Mouse (Mus musculus): Measurements from ENCODE around the gene Dnajb14. TPM values are rescaled to one million over a fixed set of nuclear protein-coding genes. Genes with fewer than 3 reads are reported as not detected.

The Dnajb14 gene
- polyA plus RNA-seq, 1 experiment, result 1.9 TPM

GRCm38 (mm10) chr3:137920594-137920993 lies 53.1 kb downstream of the Dnajb14 start:
- peaks cover 4% of the 10 kb centered on the region for H3K4me1 ChIP-seq (ENCODE audit: control insufficient read depth, insufficient read depth, insufficient read length)
- H3K4me3 ChIP-seq (ENCODE audit: extremely low read depth, insufficient read depth, insufficient read length), result no peak overlapping the region
- TF ChIP-seq POLR2A (IDR thresholded peaks at IDR 0.05; ENCODE audit: low read depth, low read length) (no peak), CTCF (IDR thresholded peaks at IDR 0.05; ENCODE audit: extremely low read depth, insufficient read depth, insufficient read length, insufficient replicate concordance) (no peak)
- H3K27me3 ChIP-seq (ENCODE audit: control insufficient read depth, insufficient read depth, low read length), result no peaks in the 10 kb centered on the region
- no peak for DNase-seq (ENCODE audit: low read depth in 1 of 2, low spot score in 2 of 2)
- no peak overlapping the region for H3K27ac ChIP-seq (ENCODE audit: insufficient read depth, low read length)
- 87% methylated on average over 4 of the region's 4 CpGs for WGBS
- peaks cover 16% of the 10 kb centered on the region for H3K36me3 ChIP-seq (ENCODE audit: control insufficient read depth, insufficient read depth, low read length)

- peaks cover 35% of the 10 kb centered on the region for H3K36me3 ChIP-seq (ENCODE audit: control insufficient read depth, insufficient read depth, low read length)
- H3K4me3 ChIP-seq (ENCODE audit: extremely low read depth, insufficient read depth, insufficient read length), result no peak overlapping the region
- H3K27ac ChIP-seq (ENCODE audit: insufficient read depth, low read length), result no peak overlapping the region
- no peak for DNase-seq (ENCODE audit: low read depth in 1 of 2, low spot score in 2 of 2)
- 85% methylated on average over 4 of the region's 4 CpGs for WGBS
- H3K27me3 ChIP-seq (ENCODE audit: control insufficient read depth, insufficient read depth, low read length), result no peaks in the 10 kb centered on the region
- TF ChIP-seq POLR2A (IDR thresholded peaks at IDR 0.05; ENCODE audit: low read depth, low read length) (no peak), CTCF (IDR thresholded peaks at IDR 0.05; ENCODE audit: extremely low read depth, insufficient read depth, insufficient read length, insufficient replicate concordance) (no peak)
- no peaks in the 10 kb centered on the region for H3K4me1 ChIP-seq (ENCODE audit: control insufficient read depth, insufficient read depth, insufficient read length)
These were observed 59.5 kb downstream of the Dnajb14 start for GRCm38 (mm10) chr3:137927010-137927409.

- no peak overlapping the region for H3K4me3 ChIP-seq (ENCODE audit: extremely low read depth, insufficient read depth, insufficient read length)
- no peak for DNase-seq (ENCODE audit: low read depth in 1 of 2, low spot score in 2 of 2)
- WGBS, result 84% methylated on average over 3 of the region's 3 CpGs
- no peaks in the 10 kb centered on the region for H3K27me3 ChIP-seq (ENCODE audit: control insufficient read depth, insufficient read depth, low read length)
- peaks cover 41% of the 10 kb centered on the region for H3K36me3 ChIP-seq (ENCODE audit: control insufficient read depth, insufficient read depth, low read length)
- no peaks in the 10 kb centered on the region for H3K4me1 ChIP-seq (ENCODE audit: control insufficient read depth, insufficient read depth, insufficient read length)
- TF ChIP-seq POLR2A (IDR thresholded peaks at IDR 0.05; ENCODE audit: low read depth, low read length) (no peak), CTCF (IDR thresholded peaks at IDR 0.05; ENCODE audit: extremely low read depth, insufficient read depth, insufficient read length, insufficient replicate concordance) (no peak)
- no peak overlapping the region for H3K27ac ChIP-seq (ENCODE audit: insufficient read depth, low read length)
These were observed 62.5 kb downstream of the Dnajb14 start for GRCm38 (mm10) chr3:137929940-137930339.

- 57% methylated on average over 7 of the region's 7 CpGs for WGBS
- Histone ChIP-seq H3K27me3 (ENCODE audit: control insufficient read depth, insufficient read depth, low read length) (no peaks in the 10 kb centered on the region), H3K4me1 (ENCODE audit: control insufficient read depth, insufficient read depth, insufficient read length) (no peaks in the 10 kb centered on the region), H3K4me3 (ENCODE audit: extremely low read depth, insufficient read depth, insufficient read length) (no peak overlapping the region), H3K36me3 (ENCODE audit: control insufficient read depth, insufficient read depth, low read length) (peaks cover 46% of the 10 kb centered on the region), H3K27ac (ENCODE audit: insufficient read depth, low read length) (no peak overlapping the region)
- DNase-seq (ENCODE audit: low read depth in 1 of 2, low spot score in 2 of 2), result no peak
- no peak for TF ChIP-seq POLR2A (IDR thresholded peaks at IDR 0.05; ENCODE audit: low read depth, low read length)
- TF ChIP-seq CTCF (IDR thresholded peaks at IDR 0.05; ENCODE audit: extremely low read depth, insufficient read depth, insufficient read length, insufficient replicate concordance), result no peak
These were observed 65.3 kb downstream of the Dnajb14 start for GRCm38 (mm10) chr3:137932748-137933147.

GRCm38 (mm10) chr3:137933986-137934385 lies 66.5 kb downstream of the Dnajb14 start:
- no peak for DNase-seq (ENCODE audit: low read depth in 1 of 2, low spot score in 2 of 2)
- no peaks in the 10 kb centered on the region for H3K27me3 ChIP-seq (ENCODE audit: control insufficient read depth, insufficient read depth, low read length)
- H3K4me1 ChIP-seq (ENCODE audit: control insufficient read depth, insufficient read depth, insufficient read length), result no peaks in the 10 kb centered on the region
- WGBS, result 83% methylated on average over 3 of the region's 3 CpGs
- no peak overlapping the region for H3K4me3 ChIP-seq (ENCODE audit: extremely low read depth, insufficient read depth, insufficient read length)
- TF ChIP-seq POLR2A (IDR thresholded peaks at IDR 0.05; ENCODE audit: low read depth, low read length) (no peak), CTCF (IDR thresholded peaks at IDR 0.05; ENCODE audit: extremely low read depth, insufficient read depth, insufficient read length, insufficient replicate concordance) (no peak)
- peaks cover 49% of the 10 kb centered on the region for H3K36me3 ChIP-seq (ENCODE audit: control insufficient read depth, insufficient read depth, low read length)
- H3K27ac ChIP-seq (ENCODE audit: insufficient read depth, low read length), result no peak overlapping the region

- 74% methylated on average over 5 of the region's 5 CpGs for WGBS
- no peak for DNase-seq (ENCODE audit: low read depth in 1 of 2, low spot score in 2 of 2)
- no peaks in the 10 kb centered on the region for H3K4me1 ChIP-seq (ENCODE audit: control insufficient read depth, insufficient read depth, insufficient read length)
- no peak for TF ChIP-seq CTCF (IDR thresholded peaks at IDR 0.05; ENCODE audit: extremely low read depth, insufficient read depth, insufficient read length, insufficient replicate concordance)
- peaks cover 46% of the 10 kb centered on the region for H3K36me3 ChIP-seq (ENCODE audit: control insufficient read depth, insufficient read depth, low read length)
- no peak overlapping the region for H3K27ac ChIP-seq (ENCODE audit: insufficient read depth, low read length)
- no peak overlapping the region for H3K4me3 ChIP-seq (ENCODE audit: extremely low read depth, insufficient read depth, insufficient read length)
- no peaks in the 10 kb centered on the region for H3K27me3 ChIP-seq (ENCODE audit: control insufficient read depth, insufficient read depth, low read length)
These were observed 68.4 kb downstream of the Dnajb14 start for GRCm38 (mm10) chr3:137935570-137936525.

GRCm38 (mm10) chr3:137936541-137936940 lies 69.1 kb downstream of the Dnajb14 start:
- no peak overlapping the region for H3K27ac ChIP-seq (ENCODE audit: insufficient read depth, low read length)
- H3K36me3 ChIP-seq (ENCODE audit: control insufficient read depth, insufficient read depth, low read length), result peaks cover 45% of the 10 kb centered on the region
- WGBS, result 91% methylated on average over 6 of the region's 6 CpGs
- TF ChIP-seq CTCF (IDR thresholded peaks at IDR 0.05; ENCODE audit: extremely low read depth, insufficient read depth, insufficient read length, insufficient replicate concordance) (no peak), POLR2A (IDR thresholded peaks at IDR 0.05; ENCODE audit: low read depth, low read length) (no peak)
- DNase-seq (ENCODE audit: low read depth in 1 of 2, low spot score in 2 of 2), result no peak
- H3K4me1 ChIP-seq (ENCODE audit: control insufficient read depth, insufficient read depth, insufficient read length), result no peaks in the 10 kb centered on the region
- H3K4me3 ChIP-seq (ENCODE audit: extremely low read depth, insufficient read depth, insufficient read length), result no peak overlapping the region
- H3K27me3 ChIP-seq (ENCODE audit: control insufficient read depth, insufficient read depth, low read length), result no peaks in the 10 kb centered on the region
